Mouse (Mus musculus) bone marrow, adult 2 months (tissue): ENCODE results near the gene Ampd3.

Experiments used
- CTCF ChIP-seq: fragments of 200-500 bp; IDR thresholded peaks from 2 replicates; pipeline ENCODE4 v1.5.1; 2011; ENCODE audit warnings: low read length, control low read depth; ENCODE audit not compliant: control insufficient read depth, insufficient read depth
- POLR2A ChIP-seq: fragments of 200-500 bp; IDR thresholded peaks from 2 replicates; pipeline ENCODE4 v1.6.1; 2011; ENCODE audit warnings: low read depth, mild to moderate bottlenecking, control low read depth, low read length, borderline replicate concordance; ENCODE audit not compliant: control insufficient read depth

DNA sequence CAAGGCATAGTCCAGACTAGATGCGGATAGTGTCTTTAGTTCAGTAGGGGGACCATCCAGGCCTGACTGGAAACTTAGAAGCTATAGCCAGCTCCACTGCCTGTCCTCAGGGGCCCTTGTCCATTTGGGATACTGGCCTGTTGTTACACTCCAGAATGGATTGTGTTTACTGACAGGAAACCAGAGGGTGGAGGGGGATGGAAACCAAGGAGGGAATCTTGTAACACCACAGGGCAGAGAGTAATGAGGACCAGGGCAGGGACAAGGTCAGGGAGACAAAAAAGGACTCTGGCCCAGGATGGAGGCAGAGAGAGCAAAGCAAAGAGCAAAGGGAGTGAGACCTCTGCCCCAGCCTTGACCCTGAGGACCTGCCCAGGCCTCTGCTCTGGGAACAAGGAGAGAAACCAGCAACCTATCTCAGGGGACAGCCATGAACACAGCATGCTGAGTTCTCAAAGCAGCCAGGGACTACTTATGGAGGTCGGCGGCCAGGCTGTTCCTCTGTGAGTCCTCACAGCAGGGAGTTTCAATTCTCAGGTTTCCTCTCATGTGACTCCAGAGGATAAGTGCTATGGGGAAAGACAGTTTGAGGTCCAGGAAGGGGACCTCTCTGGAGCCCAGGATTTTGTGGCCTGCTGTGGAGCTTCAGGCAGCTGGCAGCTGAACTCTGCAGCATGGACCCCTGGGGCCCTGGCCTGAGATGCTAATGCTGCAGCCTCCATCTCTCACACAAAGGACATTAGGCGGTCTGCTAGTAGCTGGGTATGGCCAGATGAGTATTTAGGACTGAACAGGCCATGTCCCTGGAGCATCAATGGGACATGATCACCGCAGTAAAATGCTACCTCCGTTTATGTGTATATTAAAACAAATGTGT, 36.7 kb upstream of the Ampd3 start:
- no peak for TF ChIP-seq POLR2A
- no peak for TF ChIP-seq CTCF
